Mouse (Mus musculus) C2C12 (cell line): ENCODE results near the gene Taf1a. TPM values are rescaled to one million over a fixed set of nuclear protein-coding genes. Genes with fewer than 3 reads are reported as not detected.
"Not testable (repeated sequence)": the region's sequence is repeated elsewhere in the genome, so short reads cannot be mapped to it uniquely, and the experiment has no call there.

ENCODE experiments used
- H3K27me3 ChIP-seq: one replicate; pipeline ENCODE4 v1.6.1; 2011; ENCODE audit not compliant: control insufficient read depth, insufficient read depth, insufficient read length
- H3K36me3 ChIP-seq: one replicate; pipeline ENCODE4 v1.6.1; 2011; ENCODE audit not compliant: control insufficient read depth, insufficient read depth
- H3K4me3 ChIP-seq: one replicate; pipeline ENCODE4 v1.5.1; 2011; ENCODE audit warnings: mild to moderate bottlenecking, control low read depth; ENCODE audit not compliant: poor library complexity, insufficient read depth, severe bottlenecking
- H3K79me2 ChIP-seq: one replicate; pipeline ENCODE4 v1.6.1; 2011; ENCODE audit not compliant: control insufficient read depth, insufficient read depth
- H3K79me3 ChIP-seq: one replicate; pipeline ENCODE4 v1.6.1; 2011; ENCODE audit warnings: low read depth, control low read depth
- H3ac ChIP-seq: one replicate; pipeline ENCODE3; 2011; ENCODE audit warnings: low read depth; ENCODE audit not compliant: control insufficient read depth, insufficient read length
- CEBPB ChIP-seq: IDR thresholded peaks from one replicate; pipeline ENCODE4 v1.6.1; 2011; ENCODE audit warnings: low read depth, mild to moderate bottlenecking, control low read depth, moderate library complexity
- CTCF ChIP-seq: IDR thresholded peaks from one replicate; pipeline ENCODE4 v1.5.1; 2011; ENCODE audit not compliant: control insufficient read depth, insufficient read depth, insufficient read length
- FOSL1 ChIP-seq: IDR thresholded peaks from one replicate; pipeline ENCODE4 v1.8.0; 2011; ENCODE audit warnings: mild to moderate bottlenecking, low read length; ENCODE audit not compliant: poor library complexity, insufficient read depth, severe bottlenecking
- MAX ChIP-seq: IDR thresholded peaks from one replicate; pipeline ENCODE4 v1.6.1; 2011; ENCODE audit warnings: mild to moderate bottlenecking, control low read depth
- MYOD1 ChIP-seq: IDR thresholded peaks from one replicate; pipeline ENCODE4 v1.6.1; 2011; ENCODE audit warnings: low read depth; ENCODE audit not compliant: control insufficient read depth, insufficient read length
- MYOG ChIP-seq: IDR thresholded peaks from one replicate; pipeline ENCODE4 v1.6.1; 2011; ENCODE audit not compliant: control insufficient read depth, insufficient read length; ENCODE audit errors: extremely low read depth
- USF1 ChIP-seq: IDR thresholded peaks from one replicate; pipeline ENCODE4 v1.6.1; 2011; ENCODE audit warnings: low read depth, mild to moderate bottlenecking, control low read depth, moderate library complexity
- long read RNA-seq, 2 experiments: library from polyadenylated mRNA; unstranded; transcript quantifications; one replicate each; pipeline ENCODE4 v2.0.0; 2019 to 2020
- polyA plus RNA-seq: library from polyadenylated mRNA; unstranded; fragments of >200 nt; fragmentation: generic; extraction: Trizol; gene quantifications from one replicate; pipeline ENCODE4 v1.2.1, GENCODE M21; 2012; ENCODE audit warnings: missing spikeins

Gene Taf1a
- 5.2 TPM for polyA plus RNA-seq
- long read RNA-seq, experiment 1, partial matches to known transcripts = 0 of 1 reads
- long read RNA-seq, experiment 1, other reads (novel, unspliced or antisense) = 1 of 1 reads
- long read RNA-seq, experiment 2, partial matches to known transcripts = 0 of 2 reads
- long read RNA-seq, experiment 2, other reads (novel, unspliced or antisense) = 2 of 2 reads

DNA sequence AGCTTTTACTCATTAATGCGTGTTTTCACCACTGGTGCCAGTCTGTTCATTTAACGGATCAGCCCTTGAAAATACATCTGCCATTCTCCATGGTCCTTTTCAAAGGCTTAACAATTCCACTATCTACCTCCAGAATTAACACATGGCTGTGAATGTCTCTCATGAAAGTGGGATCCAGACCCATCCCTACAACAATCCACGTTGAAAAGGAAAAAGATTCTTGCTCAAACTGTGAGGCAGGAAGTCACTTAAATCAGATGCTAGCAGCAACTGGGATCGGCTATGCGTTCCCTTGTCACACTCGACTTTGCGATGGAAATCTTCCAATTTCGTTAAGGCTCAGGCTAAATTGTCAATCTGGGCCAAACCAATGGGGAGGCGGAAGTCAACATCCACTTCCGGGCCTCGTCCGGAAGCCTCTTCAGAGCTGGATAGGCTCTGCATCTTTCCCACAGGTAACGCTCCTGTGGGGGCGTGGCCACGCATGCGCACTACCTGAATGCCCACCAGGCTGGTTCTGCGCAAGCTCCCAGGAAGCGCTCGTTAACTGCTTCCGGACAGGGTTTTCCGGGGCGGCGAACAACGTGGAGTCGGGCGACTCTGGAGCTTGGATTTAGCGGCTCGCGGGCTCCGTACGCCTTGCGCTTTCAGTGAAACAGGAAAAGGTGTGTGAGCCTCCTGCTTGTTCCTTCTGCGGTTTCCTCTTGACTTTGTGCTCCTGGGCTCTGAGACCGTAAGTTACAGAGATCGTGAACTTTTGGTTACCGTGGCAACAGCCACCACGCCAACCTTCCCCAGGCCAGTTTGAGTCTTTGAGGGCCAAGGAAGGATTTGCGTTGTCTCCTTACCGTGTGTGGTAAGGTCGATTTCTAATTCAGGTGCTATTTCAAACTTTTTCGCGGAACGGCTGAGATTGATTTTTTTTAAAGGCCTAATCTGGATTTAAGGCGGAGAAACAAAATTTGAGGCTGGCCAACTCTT, at the start of gene Taf1a:
Gene Taf1a, plus strand, starts transcription at position 556 of the 981 bp plus-strand sequence.
- H3K79me2 ChIP-seq = peaks cover 50% of the 10 kb centered on the region
- TF ChIP-seq CTCF = no peak
- TF ChIP-seq MYOG = no peak
- peak; percentile 83 for TF ChIP-seq MAX
- TF ChIP-seq CEBPB = no peak
- peaks cover 40% of the 10 kb centered on the region for H3K79me3 ChIP-seq

DNA sequence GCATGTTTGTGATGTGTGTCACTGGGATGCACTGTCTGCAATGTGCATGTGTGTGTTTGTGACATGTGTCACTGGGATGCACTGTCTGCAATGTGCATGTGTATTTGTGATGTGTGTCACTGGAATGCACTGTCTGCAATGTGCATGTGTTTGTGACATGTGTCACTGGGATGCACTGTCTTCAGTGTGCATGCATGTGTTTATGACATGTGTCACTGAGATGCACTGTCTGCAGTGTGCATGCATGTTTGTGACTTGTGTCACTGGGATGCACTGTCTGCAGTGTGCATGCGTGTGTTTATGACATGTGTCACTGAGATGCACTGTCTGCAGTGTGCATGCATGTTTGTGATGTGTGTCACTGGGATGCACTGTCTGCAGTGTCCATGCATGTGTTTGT, 45.9 kb upstream of the Taf1a start:
- H3K4me3 ChIP-seq, H3K27me3 ChIP-seq, H3ac ChIP-seq: not testable (repeated sequence)
- peaks cover 19% of the 10 kb centered on the region for H3K79me3 ChIP-seq
- peaks cover 34% of the 10 kb centered on the region for H3K79me2 ChIP-seq
- peaks cover 58% of the 10 kb centered on the region for H3K36me3 ChIP-seq

More for the DNA sequence above, at the start of gene Taf1a:
- Histone ChIP-seq H3K36me3 (peaks cover 29% of the 10 kb centered on the region), H3K4me3 (peak within 1 kb of the TSS; percentile 71), H3K27me3 (no peaks in the 10 kb centered on the region), H3ac (peak within 1 kb of the TSS; percentile 84)

DNA sequence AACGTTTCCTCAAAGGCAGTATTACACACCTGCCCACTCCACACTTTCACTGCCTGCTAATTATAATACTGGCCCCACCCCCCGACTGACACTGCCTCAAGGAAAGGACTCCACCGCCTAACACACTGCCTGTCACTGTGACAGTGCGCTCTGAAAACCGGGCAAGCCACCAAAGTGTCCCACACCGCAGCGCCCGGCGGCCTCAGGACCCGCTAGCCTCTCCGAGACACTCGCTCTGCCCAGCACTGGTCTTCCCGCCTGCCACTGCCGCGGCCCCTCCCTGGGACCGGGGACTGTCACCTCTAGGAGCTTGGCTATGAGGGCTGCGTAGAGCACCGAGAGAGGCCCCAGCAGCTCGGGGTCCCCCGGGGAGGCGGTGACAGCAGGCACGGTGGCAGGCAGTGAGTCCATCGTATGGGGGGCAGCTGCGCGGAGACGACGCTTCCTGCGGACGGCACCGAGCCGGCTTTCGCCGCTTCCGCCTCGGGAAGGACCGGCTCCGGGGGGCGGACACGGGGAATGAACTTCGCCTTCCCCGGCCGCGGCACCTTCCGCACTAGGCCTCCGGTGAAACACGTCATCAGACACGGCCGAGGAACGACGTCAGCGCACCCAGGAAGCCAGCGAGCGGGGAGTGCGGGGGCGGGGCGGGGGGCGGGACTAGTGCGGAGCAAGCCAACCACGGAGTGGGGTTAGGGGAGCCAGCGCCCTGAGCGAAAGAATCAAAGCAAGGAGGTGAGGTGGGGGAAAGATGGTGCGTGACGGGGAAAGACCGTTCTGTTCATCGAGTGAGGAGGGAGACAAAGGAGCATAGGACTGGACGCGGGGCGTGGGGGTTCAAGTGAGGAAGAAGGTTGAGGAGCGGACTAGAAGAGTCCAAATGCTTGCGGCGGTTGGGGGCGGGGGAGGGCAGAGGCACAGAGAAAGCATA, 43.6 kb upstream of the Taf1a start:
- Histone ChIP-seq H3K36me3 (peaks cover 55% of the 10 kb centered on the region), H3K4me3 (peak overlapping the region; percentile 82), H3K27me3 (no peaks in the 10 kb centered on the region), H3ac (peak overlapping the region; percentile 98), H3K79me2 (peaks cover 34% of the 10 kb centered on the region), H3K79me3 (peaks cover 20% of the 10 kb centered on the region)
- no peak for TF ChIP-seq USF1
- TF ChIP-seq CEBPB = no peak
- no peak for TF ChIP-seq CTCF
- no peak for TF ChIP-seq MYOD1
- TF ChIP-seq FOSL1 = no peak
- TF ChIP-seq MYOG = no peak
- TF ChIP-seq MAX = no peak

DNA sequence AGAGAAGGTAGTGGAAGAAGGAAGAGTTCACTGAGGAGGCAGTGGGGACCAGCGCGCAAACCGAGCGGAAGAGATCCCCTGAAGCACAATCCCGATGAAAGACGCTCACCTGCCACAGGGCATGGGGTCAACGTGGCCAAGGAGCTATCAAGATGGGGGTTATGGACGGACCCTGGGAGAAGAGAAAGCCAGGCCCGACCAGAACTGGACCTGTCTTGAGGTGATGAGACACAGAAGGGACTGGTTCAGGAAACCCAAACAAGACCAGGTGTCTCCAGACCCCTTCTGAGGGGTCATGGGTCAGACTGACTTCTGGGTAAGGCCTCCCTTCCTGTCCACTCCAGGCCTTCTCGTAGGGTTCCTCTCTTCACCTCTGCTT, 43.0 kb upstream of the Taf1a start:
- Histone ChIP-seq H3K79me3 (peaks cover 20% of the 10 kb centered on the region), H3K36me3 (peaks cover 55% of the 10 kb centered on the region), H3ac (peak overlapping the region; percentile 79), H3K4me3 (peak overlapping the region; percentile 82), H3K27me3 (no peaks in the 10 kb centered on the region), H3K79me2 (peaks cover 34% of the 10 kb centered on the region)
- no peak for TF ChIP-seq CEBPB
- no peak for TF ChIP-seq MYOD1
- TF ChIP-seq CTCF = no peak
- no peak for TF ChIP-seq MAX
- TF ChIP-seq MYOG = no peak
- no peak for TF ChIP-seq FOSL1
- TF ChIP-seq USF1 = no peak

DNA sequence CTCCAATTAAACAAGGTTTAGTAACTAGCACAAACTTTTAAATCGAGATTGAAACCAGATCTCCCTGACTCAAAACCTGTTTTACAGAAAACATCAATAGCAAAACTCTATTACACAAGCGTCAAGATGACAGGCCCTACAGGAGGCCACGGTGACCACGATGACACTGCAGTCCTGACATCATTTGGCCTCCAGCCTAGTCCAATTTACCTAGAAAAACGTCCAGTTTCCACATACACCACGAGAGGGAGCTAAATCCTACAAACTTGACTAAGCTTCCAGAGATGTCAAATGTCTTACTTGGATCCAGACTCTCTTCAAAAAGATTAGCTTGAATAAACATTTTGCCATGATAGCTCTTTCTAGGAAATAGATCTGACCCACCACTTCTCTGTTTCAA, 38.9 kb upstream of the Taf1a start:
- H3K79me2 ChIP-seq = peaks cover 26% of the 10 kb centered on the region
- TF ChIP-seq MYOG (no peak), MYOD1 (no peak), CEBPB (peak; percentile 70)
- peaks cover 62% of the 10 kb centered on the region for H3K36me3 ChIP-seq
- no peak overlapping the region for H3ac ChIP-seq
- H3K27me3 ChIP-seq = no peaks in the 10 kb centered on the region
- peaks cover 16% of the 10 kb centered on the region for H3K79me3 ChIP-seq
- no peak overlapping the region for H3K4me3 ChIP-seq
